Mouse (Mus musculus) neural tube, embryonic 11.5 days (tissue): Measurements from ENCODE around the gene Fam83f. TPM values are rescaled to one million over a fixed set of nuclear protein-coding genes. Genes with fewer than 3 reads are reported as not detected.

Experiments
- ATAC-seq: fragments of 200-750 bp; cut with Nextera tagmentation; 2 replicates; pipeline ENCODE4 v1.8.0; 2017; ENCODE audit warnings: moderate number of reproducible peaks, mild to moderate bottlenecking, moderate TSS enrichment, moderate library complexity; ENCODE audit not compliant: insufficient read depth, low FRiP score, low TSS enrichment
- DNase-seq: peaks from one replicate; pipeline ENCODE4 v3.0.0-alpha.2; 2015; ENCODE audit warnings: low spot score
- H3K27ac ChIP-seq: fragments of 300-500 bp; sonication (generic); 2 replicates; pipeline ENCODE4 v1.5.1; 2014; ENCODE audit warnings: low read depth, mild to moderate bottlenecking, low read length
- H3K27me3 ChIP-seq: fragments of 300-500 bp; sonication (generic); 2 replicates; pipeline ENCODE4 v1.6.1; 2014; ENCODE audit warnings: mild to moderate bottlenecking, low read length, mixed read lengths; ENCODE audit not compliant: control insufficient read depth, insufficient read depth
- H3K36me3 ChIP-seq: fragments of 300-500 bp; sonication (generic); 2 replicates; pipeline ENCODE4 v1.6.1; 2014; ENCODE audit warnings: mild to moderate bottlenecking, low read length, moderate library complexity, mixed read lengths; ENCODE audit not compliant: control insufficient read depth, insufficient read depth
- H3K4me1 ChIP-seq: fragments of 300-500 bp; sonication (generic); 2 replicates; pipeline ENCODE4 v1.6.1; 2014; ENCODE audit warnings: low read length, mixed read lengths; ENCODE audit not compliant: control insufficient read depth, insufficient read depth
- H3K4me2 ChIP-seq: fragments of 300-500 bp; sonication (generic); 2 replicates; pipeline ENCODE4 v1.6.1; 2014; ENCODE audit warnings: low read depth, mild to moderate bottlenecking, moderate library complexity
- H3K4me3 ChIP-seq: fragments of 300-500 bp; sonication (generic); 2 replicates; pipeline ENCODE4 v1.5.1; 2014; ENCODE audit warnings: low read depth, low read length
- H3K9ac ChIP-seq: fragments of 300-500 bp; sonication (generic); 2 replicates; pipeline ENCODE4 v1.6.1; 2014; ENCODE audit warnings: mild to moderate bottlenecking, low read length
- H3K9me3 ChIP-seq: fragments of 300-500 bp; sonication (generic); 2 replicates; pipeline ENCODE4 v1.6.1; 2016; ENCODE audit warnings: low read length; ENCODE audit not compliant: control insufficient read depth
- WGBS: fragments of 180-500 bp; shearing (Covaris S2); extraction: QIAGEN DNeasy Blood & Tissue Kit; methylation state at CpG from one replicate; pipeline ENCODE4 v1.1.7; 2014; 5-methylcytosine and 5-hydroxymethylcytosine counted together
- polyA plus RNA-seq: library from polyadenylated mRNA; unstranded; fragments of >200 nt; fragmentation: Nextera tagmentation; extraction: Ambion mirVana; gene quantifications from 2 replicates; pipeline ENCODE4 v1.2.1, GENCODE M21; 2014

Gene Fam83f
- polyA plus RNA-seq, 1 experiment from 2014 or later, result 0.44 TPM

DNA sequence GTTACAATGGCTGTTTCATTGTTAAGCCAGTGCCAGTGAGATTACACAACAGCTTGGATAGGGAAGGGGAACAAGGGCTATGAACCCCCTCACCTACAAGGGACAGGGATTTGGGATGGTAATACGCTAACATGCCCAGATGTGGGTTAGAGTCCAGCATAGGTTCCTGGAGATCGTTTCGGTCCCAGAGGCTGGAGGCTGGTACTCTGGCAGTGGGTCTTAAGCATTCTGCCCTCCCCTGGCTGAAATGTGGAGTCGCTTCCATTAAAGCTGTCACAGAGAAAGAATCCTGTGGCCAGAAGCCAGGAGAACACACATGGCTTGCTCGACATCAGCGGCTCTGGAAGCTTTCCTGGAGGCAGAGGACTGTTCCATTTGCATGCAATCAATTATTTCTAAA, 37.9 kb downstream of the Fam83f start:
- Histone ChIP-seq H3K27ac (no peak overlapping the region), H3K4me3 (no peak overlapping the region), H3K4me2 (no peak overlapping the region), H3K27me3 (no peaks in the 10 kb centered on the region), H3K9me3 (no peaks in the 10 kb centered on the region), H3K36me3 (no peaks in the 10 kb centered on the region), H3K9ac (no peak overlapping the region), H3K4me1 (peaks cover 6% of the 10 kb centered on the region)
- DNase-seq (no peak), ATAC-seq (no peak)
- WGBS, result 67% methylated on average over 6 of the region's 6 CpGs

DNA sequence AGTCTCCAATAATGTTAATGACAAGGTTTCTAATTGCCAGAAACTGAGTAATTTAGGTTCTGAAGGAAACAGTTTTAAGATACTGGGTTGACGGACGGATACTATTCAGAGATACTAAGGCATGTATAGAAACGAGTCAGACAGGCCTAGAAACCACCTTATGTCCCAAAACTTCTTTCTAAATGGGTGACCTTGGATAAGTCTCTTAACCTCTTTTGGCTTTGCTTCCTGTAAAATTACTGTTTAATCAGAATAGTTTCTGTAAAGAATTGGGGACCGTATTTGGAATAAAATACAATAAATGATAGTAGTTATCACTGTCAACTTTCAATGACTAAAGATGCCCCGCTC, 38.6 kb downstream of the Fam83f start:
- Histone ChIP-seq H3K4me1 (peaks cover 6% of the 10 kb centered on the region), H3K4me3 (peak overlapping the region; percentile 94), H3K4me2 (peak overlapping the region; percentile 31), H3K9ac (no peak overlapping the region), H3K36me3 (no peaks in the 10 kb centered on the region), H3K9me3 (no peaks in the 10 kb centered on the region), H3K27me3 (no peaks in the 10 kb centered on the region), H3K27ac (no peak overlapping the region)
- DNase-seq (no peak), ATAC-seq (no peak)
- WGBS, result 13% methylated on average over 5 of the region's 5 CpGs

DNA sequence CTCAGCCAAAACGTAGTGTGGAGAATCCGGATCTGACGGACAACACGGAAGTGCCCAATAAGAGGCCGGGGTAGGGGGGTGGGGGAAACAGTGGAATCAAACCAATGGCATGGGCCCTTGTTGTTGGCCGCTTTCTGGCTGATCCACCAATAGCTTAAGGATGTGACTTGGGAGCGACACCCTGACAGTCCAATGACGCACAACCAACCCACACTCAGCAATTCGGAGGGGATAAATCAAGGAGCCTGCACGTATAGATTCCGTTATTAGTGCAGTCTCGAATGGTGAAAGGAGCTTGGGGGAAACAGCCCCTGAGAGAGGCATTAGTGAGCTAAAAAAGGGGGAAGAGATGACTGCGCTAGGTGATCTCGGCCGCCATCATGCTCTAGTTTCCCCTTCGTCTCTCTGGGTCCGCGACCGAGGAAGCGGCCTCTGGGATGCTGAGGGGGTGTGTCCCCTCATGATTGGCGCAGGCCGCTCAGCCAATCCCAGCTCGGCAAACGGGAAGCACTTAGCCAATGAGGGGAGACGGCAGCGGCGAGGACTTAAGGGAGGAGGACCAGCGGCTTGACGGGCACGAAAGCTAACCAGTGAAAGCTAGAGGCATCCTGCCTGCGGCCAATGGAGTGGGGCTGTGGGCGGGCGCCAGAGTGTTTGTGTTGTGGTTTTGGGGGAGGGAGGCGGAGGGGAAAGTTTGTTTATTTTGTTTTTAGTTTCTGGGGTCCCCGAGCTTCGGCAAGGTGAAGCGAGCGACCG, 39.1 kb downstream of the Fam83f start, which contains the start of gene Tnrc6b:
TSS of gene Tnrc6b (plus strand) at position 706 of the 756 bp plus-strand sequence.
- Histone ChIP-seq H3K27ac (peak within 1 kb of the TSS; percentile 84), H3K9me3 (no peaks in the 10 kb centered on the region), H3K4me1 (peaks cover 6% of the 10 kb centered on the region), H3K9ac (peak within 1 kb of the TSS; percentile 75), H3K36me3 (no peaks in the 10 kb centered on the region), H3K4me3 (peak within 1 kb of the TSS; percentile 94), H3K27me3 (no peaks in the 10 kb centered on the region), H3K4me2 (peak within 1 kb of the TSS; percentile 91)
- WGBS, result under 1% methylated on average over 39 of the region's 39 CpGs
- DNase-seq, result peak; percentile 98
- ATAC-seq, result peak; percentile 98

DNA sequence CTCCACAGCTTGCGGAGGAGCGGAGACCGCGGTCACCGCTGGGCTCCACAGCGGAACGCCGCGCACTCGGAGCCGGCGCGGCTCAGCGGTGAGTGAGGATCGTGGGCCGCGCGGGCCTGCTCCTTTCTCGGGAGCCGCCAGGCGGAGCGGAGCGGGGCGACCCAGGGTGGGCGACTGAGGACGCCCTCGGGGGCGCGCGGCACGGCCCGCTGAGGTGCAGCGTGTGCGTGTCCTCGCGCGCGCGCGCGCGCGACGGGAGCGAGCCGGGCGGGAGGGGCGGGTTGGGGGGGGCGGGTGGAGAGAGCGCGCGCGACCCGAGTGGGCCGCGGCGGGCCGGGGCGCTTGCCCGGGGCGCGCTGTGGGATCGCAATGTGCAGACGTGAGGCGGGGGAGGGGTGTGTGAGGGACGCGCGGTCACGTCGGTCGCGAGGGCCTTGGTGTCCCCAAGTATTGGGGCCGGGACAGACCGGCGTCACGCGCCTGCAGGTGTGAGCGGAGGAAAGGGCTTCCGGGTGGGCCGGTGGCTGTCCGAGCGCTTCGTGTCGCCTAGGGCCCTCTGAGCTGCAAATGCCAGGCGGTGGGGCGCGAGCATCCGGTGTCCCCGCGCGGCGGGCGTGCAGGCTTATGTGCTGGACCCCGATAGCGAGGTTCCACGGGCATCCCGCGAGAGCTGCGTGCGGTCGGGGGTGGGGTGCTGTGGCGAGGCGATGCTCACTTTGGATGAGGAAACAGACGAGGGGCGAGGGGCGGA, 39.9 kb downstream of the Fam83f start:
- ATAC-seq (peak; percentile 56), DNase-seq (peak; percentile 66)
- under 1% methylated on average over 76 of the region's 106 CpGs for WGBS
- Histone ChIP-seq H3K4me2 (peak overlapping the region; percentile 91), H3K27ac (peak overlapping the region; percentile 84), H3K9me3 (no peaks in the 10 kb centered on the region), H3K36me3 (no peaks in the 10 kb centered on the region), H3K9ac (peak overlapping the region; percentile 75), H3K27me3 (no peaks in the 10 kb centered on the region), H3K4me3 (peak overlapping the region; percentile 94), H3K4me1 (peaks cover 3% of the 10 kb centered on the region; the same call in 1 of the 2 replicates)

DNA sequence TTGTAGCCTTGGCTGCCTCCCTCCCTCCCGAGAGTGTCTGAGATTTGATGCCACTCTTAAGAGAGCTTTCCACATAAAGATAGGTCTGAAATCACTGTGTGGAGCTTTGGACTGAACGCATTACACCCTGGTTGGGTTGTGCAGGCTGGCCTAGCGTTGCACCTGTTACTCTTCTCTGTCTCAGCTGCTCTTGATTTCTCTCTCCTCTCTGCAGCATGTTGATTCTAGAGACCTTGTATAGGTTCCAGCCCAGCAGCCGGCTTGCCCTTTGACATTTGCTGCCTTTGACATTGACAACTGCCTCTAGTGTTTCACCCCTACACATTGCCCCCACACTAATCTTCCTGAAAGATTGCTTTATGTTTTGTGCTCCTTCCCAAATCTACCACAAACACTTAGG, 42.7 kb downstream of the Fam83f start:
- Histone ChIP-seq H3K4me1 (no peaks in the 10 kb centered on the region), H3K9me3 (no peaks in the 10 kb centered on the region), H3K9ac (no peak overlapping the region), H3K4me3 (no peak overlapping the region), H3K4me2 (no peak overlapping the region), H3K27ac (no peak overlapping the region), H3K27me3 (no peaks in the 10 kb centered on the region), H3K36me3 (no peaks in the 10 kb centered on the region)
- DNase-seq (no peak), ATAC-seq (no peak)
- WGBS, result 82% methylated on average over 4 of the region's 4 CpGs

DNA sequence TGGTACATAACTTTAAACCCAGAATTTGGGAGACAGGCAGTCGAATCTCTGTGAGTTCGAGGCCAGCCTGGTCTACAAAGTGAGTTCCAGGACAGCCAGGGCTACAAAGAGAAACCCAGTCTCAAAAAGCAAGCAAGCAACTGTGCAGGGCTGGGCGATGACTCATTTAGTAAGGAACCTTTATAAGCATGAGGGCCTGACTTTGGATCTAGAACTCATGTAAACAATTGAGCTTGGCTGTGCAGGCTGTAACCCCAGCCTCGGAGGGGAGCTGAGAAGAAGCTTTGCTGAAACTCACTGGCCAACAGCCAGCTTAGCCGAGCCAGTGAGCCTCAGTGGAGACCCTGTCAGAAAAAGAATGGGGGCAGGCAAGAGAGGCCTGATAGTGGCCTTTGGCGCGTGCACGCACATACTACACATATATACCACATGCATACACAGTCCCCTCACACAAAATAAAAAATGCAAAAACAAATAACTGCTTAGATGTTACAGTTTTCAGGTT, 45.0 kb downstream of the Fam83f start:
- DNase-seq, result no peak
- Histone ChIP-seq H3K4me2 (no peak overlapping the region), H3K9ac (no peak overlapping the region), H3K9me3 (no peaks in the 10 kb centered on the region), H3K4me3 (no peak overlapping the region), H3K36me3 (no peaks in the 10 kb centered on the region), H3K27me3 (no peaks in the 10 kb centered on the region), H3K27ac (no peak overlapping the region), H3K4me1 (no peaks in the 10 kb centered on the region)
- ATAC-seq, result no peak
- 91% methylated on average over 8 of the region's 8 CpGs for WGBS

DNA sequence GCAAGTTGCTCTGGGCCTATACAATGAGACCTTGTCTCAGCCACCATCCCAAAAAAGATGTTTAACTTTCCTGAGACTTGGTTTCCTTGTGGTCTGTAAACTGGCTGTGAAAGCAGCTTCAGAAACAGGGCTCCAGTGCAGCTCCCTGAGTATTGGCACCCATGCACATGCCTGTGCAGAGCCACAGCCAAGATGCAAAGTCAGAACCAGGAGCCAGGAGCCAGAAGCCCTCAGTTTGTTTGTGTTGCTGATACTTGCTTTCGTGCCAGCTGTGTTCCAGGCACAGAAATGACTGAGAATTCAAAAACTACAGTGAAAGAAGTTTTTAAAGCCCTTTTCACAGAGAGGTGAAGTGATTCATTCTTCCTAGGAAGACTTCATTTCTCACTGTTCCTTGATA, 45.8 kb downstream of the Fam83f start:
- H3K4me1 ChIP-seq, result no peaks in the 10 kb centered on the region
- no peaks in the 10 kb centered on the region for H3K27me3 ChIP-seq
- H3K9ac ChIP-seq, result no peak overlapping the region
- H3K4me2 ChIP-seq, result no peak overlapping the region
- H3K9me3 ChIP-seq, result no peaks in the 10 kb centered on the region
- H3K4me3 ChIP-seq, result no peak overlapping the region
- no peaks in the 10 kb centered on the region for H3K36me3 ChIP-seq
- no peak overlapping the region for H3K27ac ChIP-seq
- ATAC-seq (no peak), DNase-seq (no peak)
- WGBS, result 67% methylated on average over 1 of the region's 1 CpGs

DNA sequence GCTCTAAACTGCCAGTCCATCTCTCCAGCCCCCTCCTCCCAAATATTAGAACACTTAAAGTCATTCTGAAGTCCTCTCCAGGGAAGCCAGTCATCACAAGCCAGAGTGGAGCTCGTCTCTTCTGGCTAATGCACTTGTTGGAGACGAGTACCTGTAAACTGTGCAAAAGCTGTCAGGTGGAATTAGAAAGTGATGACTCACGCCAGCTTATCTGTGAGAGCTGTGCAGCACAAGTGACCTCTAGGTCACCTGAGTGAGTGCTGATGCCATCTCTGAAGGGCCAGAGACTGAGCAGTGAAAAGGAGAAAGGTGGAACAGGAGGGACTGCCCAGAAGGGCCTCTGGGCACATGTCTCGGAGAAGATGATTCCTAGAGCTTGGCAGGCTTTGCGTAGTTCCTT, 48.6 kb downstream of the Fam83f start:
- Histone ChIP-seq H3K4me2 (no peak overlapping the region), H3K9ac (no peak overlapping the region), H3K4me1 (no peaks in the 10 kb centered on the region), H3K9me3 (no peaks in the 10 kb centered on the region), H3K27ac (no peak overlapping the region), H3K4me3 (no peak overlapping the region), H3K36me3 (no peaks in the 10 kb centered on the region), H3K27me3 (no peaks in the 10 kb centered on the region)
- DNase-seq (no peak), ATAC-seq (no peak)
- WGBS, result 81% methylated on average over 5 of the region's 5 CpGs
